Mouse (Mus musculus): Measurements from ENCODE around the gene Edem1.

Edem1 gene

GRCm38 (mm10) chr6:108875344-108875743 lies 46.9 kb downstream of the Edem1 start:
- DNase-seq (ENCODE audit: low spot score in 2 of 2) = no peak

- peak in 1 of 2 experiments; percentile 23 for DNase-seq (ENCODE audit: low spot score in 2 of 2)
Observed at GRCm38 (mm10) chr6:108876052-108876451, 47.6 kb downstream of the Edem1 start.

- no peak for DNase-seq (ENCODE audit: low spot score in 2 of 2)
Observed at GRCm38 (mm10) chr6:108876486-108876885, 48.0 kb downstream of the Edem1 start.

GRCm38 (mm10) chr6:108880368-108881013 lies 52.0 kb downstream of the Edem1 start:
- no peak for DNase-seq (ENCODE audit: low spot score in 2 of 2)

- DNase-seq (ENCODE audit: low spot score in 2 of 2) = no peak
Observed at GRCm38 (mm10) chr6:108881074-108881473, 52.6 kb downstream of the Edem1 start.

- no peak for DNase-seq (ENCODE audit: low spot score in 2 of 2)
Observed at GRCm38 (mm10) chr6:108883826-108884225, 55.4 kb downstream of the Edem1 start.

- DNase-seq (ENCODE audit: low spot score in 2 of 2) = no peak
Observed at GRCm38 (mm10) chr6:108884603-108885002, 56.2 kb downstream of the Edem1 start.

GRCm38 (mm10) chr6:108886346-108886745 lies 57.9 kb downstream of the Edem1 start:
- DNase-seq (ENCODE audit: low spot score in 2 of 2) = no peak

- no peak for DNase-seq (ENCODE audit: low spot score in 2 of 2)
Observed at GRCm38 (mm10) chr6:108892589-108892988, 64.1 kb downstream of the Edem1 start.

- no peak for DNase-seq (ENCODE audit: low spot score in 2 of 2)
Observed at GRCm38 (mm10) chr6:108895129-108895528, 66.7 kb downstream of the Edem1 start.

GRCm38 (mm10) chr6:108895976-108896375 lies 67.5 kb downstream of the Edem1 start:
- DNase-seq (ENCODE audit: low spot score in 2 of 2) = no peak

- peak; percentile 18 to 52 for DNase-seq (ENCODE audit: low spot score in 2 of 2)
Observed at GRCm38 (mm10) chr6:108896525-108897087, 68.2 kb downstream of the Edem1 start.

- no peak for DNase-seq (ENCODE audit: low spot score in 2 of 2)
Observed at GRCm38 (mm10) chr6:108899231-108899630, 70.8 kb downstream of the Edem1 start.

GRCm38 (mm10) chr6:108902124-108902523 lies 73.7 kb downstream of the Edem1 start:
- no peak for DNase-seq (ENCODE audit: low spot score in 2 of 2)

GRCm38 (mm10) chr6:108903280-108903679 lies 74.8 kb downstream of the Edem1 start:
- no peak for DNase-seq (ENCODE audit: low spot score in 2 of 2)

- DNase-seq (ENCODE audit: low spot score in 2 of 2) = no peak
Observed at GRCm38 (mm10) chr6:108906539-108906938, 78.1 kb downstream of the Edem1 start.

Measured in frontal cortex, postnatal 36 days (tissue).